Mouse (Mus musculus) MEL (cell line): ENCODE results near the gene Cox5b.

Experiments used
- CTCF ChIP-seq, 3 experiments: IDR thresholded peaks in 2 of 3; conservative IDR thresholded peaks in 1 of 3; 2 replicates each; pipeline ENCODE4 v1.5.1; 2011 to 2012; ENCODE audit warnings: low read length in 3 of 3, low read depth in 2 of 3, mild to moderate bottlenecking in 2 of 3, improper control_type of control experiment in 1 of 3, inconsistent platforms in 1 of 3, mixed read lengths in 1 of 3, moderate library complexity in 1 of 3; ENCODE audit not compliant: control insufficient read depth in 1 of 3, insufficient read depth in 1 of 3, poor library complexity in 1 of 3, severe bottlenecking in 1 of 3
- ELF1 ChIP-seq: IDR thresholded peaks from 2 replicates; pipeline ENCODE4 v1.6.1; 2014; ENCODE audit warnings: low read depth, mild to moderate bottlenecking, inconsistent platforms, low read length, improper control_type of control experiment, moderate library complexity
- EP300 ChIP-seq, 2 experiments: IDR thresholded peaks; 2 replicates each; pipeline ENCODE4 v1.6.1; 2011; ENCODE audit warnings: improper control_type of control experiment in 2 of 2, low read length in 2 of 2, low read depth in 1 of 2, mild to moderate bottlenecking in 1 of 2
- ETS1 ChIP-seq: IDR thresholded peaks from 2 replicates; pipeline ENCODE4 v1.6.1; 2012; ENCODE audit warnings: low read depth, mild to moderate bottlenecking, inconsistent platforms, low read length, improper control_type of control experiment, moderate library complexity
- MAX ChIP-seq: IDR thresholded peaks from 2 replicates; pipeline ENCODE4 v1.6.1; 2011; ENCODE audit warnings: low read length, improper control_type of control experiment
- MEF2A ChIP-seq: IDR thresholded peaks from 2 replicates; pipeline ENCODE4 v1.6.1; 2014; ENCODE audit warnings: low read depth, mild to moderate bottlenecking, inconsistent platforms, low read length, improper control_type of control experiment; ENCODE audit not compliant: poor library complexity, insufficient replicate concordance, severe bottlenecking; ENCODE audit errors: extremely low read depth
- NELFE ChIP-seq: IDR thresholded peaks from 2 replicates; pipeline ENCODE4 v1.6.1; 2011; ENCODE audit warnings: low read depth, low read length, improper control_type of control experiment
- POLR2A ChIP-seq, 2 experiments: IDR thresholded peaks; 2 replicates each; pipeline ENCODE4 v1.6.1; 2011 to 2012; ENCODE audit warnings: low read length in 2 of 2, mild to moderate bottlenecking in 2 of 2, control low read depth in 1 of 2, improper control_type of control experiment in 1 of 2, low read depth in 1 of 2, moderate library complexity in 1 of 2; ENCODE audit not compliant: control insufficient read depth in 1 of 2, insufficient read depth in 1 of 2, poor library complexity in 1 of 2
- POLR2AphosphoS5 ChIP-seq: IDR thresholded peaks from 2 replicates; pipeline ENCODE4 v1.6.1; 2012; ENCODE audit warnings: low read depth, borderline replicate concordance, mild to moderate bottlenecking, inconsistent platforms, low read length, moderate library complexity, mixed read lengths
- UBTF ChIP-seq: IDR thresholded peaks from 2 replicates; pipeline ENCODE4 v1.6.1; 2012; ENCODE audit warnings: low read depth, mild to moderate bottlenecking, inconsistent platforms, low read length, improper control_type of control experiment, moderate library complexity, borderline replicate concordance; ENCODE audit not compliant: insufficient read depth

GRCm38 (mm10) chr1:36665165-36665723 is 26.0 kb upstream of the Cox5b start:
- TF ChIP-seq NELFE (no peak), POLR2A (IDR thresholded peaks at IDR 0.05; ENCODE audit: control insufficient read depth in 1 of 2, insufficient read depth in 1 of 2, low read depth in 1 of 2, low read length in 2 of 2, poor library complexity in 1 of 2) (no peak), CTCF (IDR thresholded peaks at IDR 0.05 in 2 of 3, conservative IDR thresholded peaks at IDR 0.05 in 1 of 3; ENCODE audit: control insufficient read depth in 1 of 3, insufficient read depth in 1 of 3, low read depth in 2 of 3, low read length in 3 of 3, poor library complexity in 1 of 3, severe bottlenecking in 1 of 3) (no peak), POLR2AphosphoS5 (no peak), ELF1 (no peak), UBTF (no peak), MEF2A (no peak), ETS1 (no peak), EP300 (IDR thresholded peaks at IDR 0.05; ENCODE audit: low read depth in 1 of 2, low read length in 2 of 2) (no peak), MAX (no peak)
